Mouse (Mus musculus) mature B cell (primary cell): ENCODE measurements around the gene Dnal1.

Experiments used
- in situ Hi-C: fragments of 300-500 bp; cut with MboI; formaldehyde crosslinking; loops from 2 replicates; pipeline ENCODE4 v1.14.3; 2019

Gene Dnal1

DNA sequence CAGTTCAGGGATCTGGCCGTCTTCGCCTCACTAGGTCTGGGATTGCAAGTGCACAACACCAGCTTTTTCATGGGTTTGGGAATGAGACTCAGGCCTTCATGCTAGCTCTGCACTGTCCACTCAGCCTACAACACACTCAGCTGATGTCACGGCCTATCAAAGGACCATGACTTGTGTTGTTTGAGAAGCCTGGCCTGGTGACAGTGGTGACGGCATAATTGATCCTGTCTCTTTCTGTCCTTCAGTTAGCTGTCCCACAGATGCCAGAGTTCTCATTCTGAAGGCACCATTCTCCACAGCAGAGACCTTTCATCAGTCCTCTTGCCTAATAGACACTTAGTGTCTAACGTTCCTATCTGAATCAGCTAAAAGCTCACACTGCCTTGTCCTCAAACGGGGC, 14.4 kb downstream of the Dnal1 start:
- in situ Hi-C loops: no loop called here

DNA sequence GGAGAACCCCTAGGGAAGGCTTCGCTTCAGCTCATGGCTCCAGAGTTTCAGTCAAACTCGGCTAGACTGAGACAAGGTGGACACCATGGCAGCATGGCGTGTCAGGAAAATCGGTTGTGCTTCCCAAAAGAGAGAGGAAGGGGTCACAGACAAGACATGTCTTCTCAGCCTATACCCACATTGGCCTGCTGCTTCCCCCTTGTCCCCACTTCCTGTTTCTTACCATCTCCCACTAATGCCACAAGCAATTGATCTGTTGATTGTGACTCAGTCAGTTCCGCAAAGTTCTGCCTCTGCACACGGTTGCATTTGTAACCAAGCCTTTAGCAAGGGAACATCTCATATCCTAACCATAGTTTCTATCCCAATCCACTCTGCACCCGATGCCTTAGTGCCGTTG, 15.8 kb downstream of the Dnal1 start:
- in situ Hi-C loops: no loop called here

DNA sequence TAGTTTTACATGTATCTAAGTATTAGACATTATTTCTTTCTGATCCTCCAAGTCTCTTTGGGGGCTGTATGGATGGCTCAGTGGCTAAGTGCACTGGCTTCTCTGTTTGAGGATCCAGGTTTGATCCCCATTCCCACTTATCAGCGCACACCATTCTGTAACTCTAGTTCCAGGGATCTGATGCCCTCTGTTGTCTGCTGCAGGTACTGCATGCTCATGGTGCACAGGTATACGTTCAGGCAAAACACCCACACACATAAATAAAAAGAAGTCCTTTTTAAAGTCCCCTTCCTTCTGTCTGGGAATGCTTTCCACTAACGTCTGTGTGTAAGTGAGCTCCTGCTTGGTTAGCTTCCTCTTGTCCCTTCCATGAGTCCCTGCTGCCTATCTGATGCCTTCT, 18.1 kb downstream of the Dnal1 start:
- in situ Hi-C loops: no loop called here

DNA sequence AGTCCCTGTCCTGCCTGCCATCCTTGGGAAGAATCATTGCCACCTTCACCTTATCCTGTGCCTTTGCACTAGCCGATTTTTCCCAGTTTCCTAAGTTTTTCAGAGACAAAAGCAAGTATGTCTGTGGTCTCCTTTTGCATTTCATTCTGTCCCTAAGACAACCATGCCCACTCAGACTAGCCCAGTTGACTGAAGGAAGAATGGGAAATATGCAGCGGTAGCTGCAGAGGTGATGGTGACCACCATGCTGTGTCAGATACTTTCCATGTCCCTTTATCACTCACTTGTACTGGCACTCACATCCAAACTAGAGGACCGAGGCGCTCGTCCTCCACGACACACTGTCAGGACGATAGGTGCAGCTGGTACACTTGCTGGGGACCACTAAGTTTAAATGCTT, 23.0 kb downstream of the Dnal1 start:
- in situ Hi-C loops: no loop called here

DNA sequence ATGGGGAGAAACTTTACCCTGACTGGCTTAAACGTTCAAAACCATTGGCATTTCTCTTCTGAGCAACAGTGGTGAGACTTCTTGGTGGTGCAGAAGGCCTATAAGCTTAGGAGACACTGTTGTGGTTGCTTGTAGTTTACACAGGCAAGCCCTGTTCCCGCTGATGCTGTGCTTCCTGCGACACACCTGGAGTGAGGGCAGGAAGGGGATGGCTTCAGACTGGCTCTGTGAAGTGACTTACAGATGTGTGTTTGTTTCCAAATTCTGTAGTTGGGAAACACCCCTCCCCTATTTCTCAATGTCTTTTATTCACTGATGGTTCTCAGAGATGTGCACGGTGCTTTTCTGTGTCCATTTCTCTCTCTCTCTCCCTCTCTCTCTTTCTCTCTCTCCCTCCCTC, 26.0 kb downstream of the Dnal1 start:
- in situ Hi-C loops: no loop called here

DNA sequence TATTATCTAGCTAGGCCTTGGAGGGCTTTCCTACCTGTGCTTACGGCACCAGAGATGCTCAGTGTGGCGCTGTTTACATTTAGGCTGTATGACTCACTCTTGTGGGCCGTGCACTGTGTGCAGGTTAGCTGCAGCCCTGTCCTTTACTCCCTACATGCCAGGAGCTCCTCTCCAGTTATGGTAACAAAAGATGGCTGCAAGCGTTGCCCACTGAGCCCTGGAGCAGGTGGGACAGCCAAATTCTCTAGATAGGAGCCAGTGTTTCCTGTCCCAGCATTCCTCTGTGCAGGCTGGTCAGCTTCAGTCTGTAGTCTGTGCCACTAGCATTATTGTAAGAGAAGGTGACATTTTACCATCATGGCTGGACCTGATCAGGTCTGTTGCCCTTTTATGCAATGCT, 27.1 kb downstream of the Dnal1 start:
- in situ Hi-C loops: no loop called here

DNA sequence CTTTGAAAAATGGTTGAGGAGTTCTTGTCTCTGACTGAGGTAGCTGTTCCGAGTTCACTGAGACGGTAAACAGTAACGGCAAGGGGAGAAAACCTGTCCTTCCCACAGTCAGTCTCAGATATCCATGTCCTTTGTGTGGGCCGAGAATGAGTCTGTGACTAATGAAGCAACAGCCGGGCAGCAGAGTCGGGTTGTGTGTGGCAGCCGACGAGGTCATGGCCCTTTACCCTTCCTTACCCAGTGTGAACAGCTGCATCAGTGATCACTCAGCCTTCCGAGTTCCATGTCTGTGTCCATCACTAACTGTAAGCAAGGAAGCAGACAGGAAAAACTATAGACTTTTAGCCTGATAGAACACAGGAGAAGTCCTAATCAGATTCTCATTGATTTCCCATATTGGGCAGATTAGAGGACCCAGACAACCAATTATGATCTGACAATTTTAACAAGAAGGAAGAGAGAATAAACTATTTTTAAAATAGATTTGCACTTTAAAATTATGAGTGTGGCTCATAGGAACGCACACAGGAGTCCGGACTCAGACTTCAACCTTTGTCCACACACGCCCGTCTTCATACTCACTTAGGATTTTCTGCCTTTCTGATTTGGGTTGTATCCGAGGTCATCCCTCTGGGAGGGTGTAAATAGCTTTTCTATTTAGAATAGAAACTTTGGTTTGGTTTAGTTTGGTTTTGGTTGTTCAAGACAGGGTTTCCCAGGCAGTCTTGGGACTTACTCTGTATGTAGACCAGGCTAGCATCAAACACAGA, 28.3 kb downstream of the Dnal1 start:
- in situ Hi-C loops: no loop called here

DNA sequence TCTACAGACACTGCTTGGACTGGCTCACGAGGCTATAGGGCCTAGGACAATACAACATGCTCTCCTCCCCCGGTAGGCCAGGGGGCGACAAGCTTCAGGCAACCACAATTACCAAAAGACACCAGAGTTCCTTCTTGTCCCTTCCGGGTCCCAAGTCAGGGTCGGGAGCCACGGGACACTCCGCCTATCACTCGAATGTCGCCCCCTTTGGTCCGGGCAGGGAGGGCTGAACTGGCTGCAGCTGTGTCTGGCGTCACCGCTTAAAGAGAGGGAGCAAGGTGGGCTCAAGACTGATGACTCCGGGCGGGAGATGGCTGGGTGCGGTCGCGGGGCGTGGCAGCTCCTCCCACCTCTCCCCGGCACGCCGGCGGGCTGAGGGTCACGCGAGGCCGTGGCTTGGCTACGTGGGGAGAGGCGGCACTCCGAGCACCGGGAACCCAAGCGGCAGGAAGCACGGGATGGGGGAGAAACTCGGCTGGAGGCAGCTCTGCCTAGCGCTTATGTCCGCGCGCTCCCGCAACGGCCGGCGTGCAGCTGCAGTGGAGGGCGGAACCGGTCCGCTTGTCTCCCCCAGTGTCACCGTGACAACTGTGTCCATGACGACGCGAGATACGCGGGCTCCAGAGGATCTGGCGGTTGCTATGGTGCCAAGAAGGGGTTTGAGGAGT, 33.9 kb downstream of the Dnal1 start, which contains the start of gene Pnma1:
TSS of gene Pnma1 (minus strand) at position 536 of the 668 bp plus-strand sequence.
- in situ Hi-C loops: no loop called here

DNA sequence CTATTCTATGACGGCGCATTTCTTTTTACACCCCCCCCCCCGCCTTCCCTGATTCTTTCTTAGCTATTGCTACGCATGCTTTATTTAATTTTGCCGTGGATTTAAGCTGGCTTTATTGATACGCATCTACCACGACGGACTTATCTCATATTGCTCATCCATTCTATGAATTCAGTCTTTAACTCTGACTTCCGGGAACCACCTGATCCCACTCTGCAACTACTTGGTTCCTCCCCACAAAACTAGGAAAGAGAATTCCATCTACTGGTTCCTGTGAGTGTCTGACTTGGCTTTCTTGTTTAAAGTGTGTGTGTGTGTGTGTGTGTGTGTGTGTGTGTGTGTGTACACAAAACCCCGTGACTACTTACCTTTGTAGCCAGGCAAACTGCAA, 34.5 kb downstream of the Dnal1 start:
- in situ Hi-C loops: no loop called here

DNA sequence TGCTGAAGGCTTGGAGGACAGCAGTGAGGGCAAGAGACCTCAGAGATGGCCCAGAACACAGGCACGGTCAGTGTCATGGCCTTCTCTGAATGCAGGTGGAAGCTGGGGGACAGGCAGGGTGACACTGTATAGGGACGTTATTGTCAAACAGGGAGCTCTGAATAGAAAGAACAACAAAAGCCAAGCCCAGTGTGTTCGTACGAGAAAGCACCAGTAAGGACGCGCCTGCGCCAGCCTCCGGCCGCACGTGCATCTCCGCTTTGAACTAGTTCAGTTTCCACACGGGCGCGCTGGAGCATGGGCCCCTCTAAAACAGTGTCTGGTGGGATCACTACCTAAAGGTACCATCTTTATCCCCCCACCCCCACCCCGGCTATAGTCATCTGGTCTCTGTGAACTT, 35.8 kb downstream of the Dnal1 start:
- in situ Hi-C loops: no loop called here

DNA sequence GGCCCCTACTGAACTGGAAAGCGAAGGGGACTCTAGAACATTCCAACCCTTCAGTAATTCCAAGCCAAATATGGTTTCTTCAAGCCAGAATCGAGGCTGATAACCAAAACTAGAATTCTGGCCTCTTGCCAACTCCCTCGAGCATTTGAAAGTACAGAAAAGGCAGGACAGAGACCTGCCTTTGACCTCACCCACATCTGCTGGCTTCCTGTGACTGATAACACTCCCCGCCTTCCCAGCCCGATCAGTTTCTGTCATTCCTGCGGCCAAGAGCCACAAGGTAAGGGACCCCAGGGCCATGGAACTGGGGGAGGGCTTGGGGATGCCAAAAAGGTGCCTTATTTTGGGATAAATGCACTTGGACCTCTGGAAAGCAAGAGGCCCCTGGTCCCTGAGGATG, 36.8 kb downstream of the Dnal1 start:
- in situ Hi-C loops: no loop called here

DNA sequence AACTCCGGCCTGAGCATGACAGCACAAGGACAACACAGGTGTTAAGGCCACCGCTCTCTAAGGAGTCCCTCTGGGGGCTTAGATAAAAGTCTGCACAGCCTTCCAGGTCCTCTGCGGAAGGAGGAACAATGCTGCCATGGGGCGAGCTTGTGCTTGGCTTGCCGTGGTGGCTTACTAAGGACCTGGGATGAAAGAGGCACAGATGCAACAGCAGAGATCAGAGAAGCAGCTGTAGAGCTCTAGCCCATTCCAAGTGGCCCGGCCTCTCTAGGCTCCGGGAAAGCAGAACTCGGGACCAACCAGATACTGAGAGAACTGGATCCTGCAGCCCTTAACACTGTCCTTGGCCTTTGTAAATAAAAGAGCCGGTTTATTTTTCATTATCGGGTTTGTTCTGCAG, 37.7 kb downstream of the Dnal1 start:
- in situ Hi-C loops: no loop called here

DNA sequence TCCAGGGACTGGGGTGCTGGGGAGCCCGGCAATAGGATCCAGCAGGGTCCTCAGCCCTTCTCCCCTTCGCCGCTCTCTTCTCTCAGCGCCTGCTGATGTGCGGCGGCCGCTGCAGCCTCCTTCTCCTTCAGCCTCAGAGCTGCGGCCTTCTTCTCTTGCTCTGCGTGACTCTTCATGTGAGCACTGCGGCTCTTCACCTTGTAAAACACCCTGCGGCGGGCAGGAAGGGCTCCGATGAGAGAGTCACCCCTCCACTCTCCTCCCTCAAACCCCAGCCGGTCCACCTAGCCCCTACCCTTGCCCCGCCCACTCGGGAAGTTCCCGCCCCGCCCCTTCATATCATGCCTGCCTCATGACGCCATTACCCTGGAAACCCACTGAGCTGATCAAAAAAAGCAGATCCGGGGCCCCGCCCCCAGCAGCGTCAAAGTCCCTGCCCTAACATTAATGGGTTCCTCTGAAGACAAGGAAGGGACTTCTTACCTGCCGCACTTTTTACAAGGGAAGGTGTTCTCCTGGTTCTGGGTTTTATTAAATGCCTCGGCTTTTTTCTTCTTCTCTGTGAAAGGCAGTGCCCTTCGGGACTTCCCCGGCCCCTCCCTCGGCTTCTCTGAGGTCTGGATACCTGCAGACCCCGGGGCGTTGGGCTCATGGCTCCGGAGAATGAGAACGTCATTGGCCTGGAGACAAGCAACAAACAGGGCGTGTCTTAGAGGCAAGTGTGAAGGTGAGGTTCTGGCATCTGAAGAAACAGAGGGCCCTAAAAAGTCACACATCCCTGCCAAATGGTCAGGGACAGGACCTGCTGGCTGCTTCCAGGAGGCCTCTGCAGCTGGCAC, 38.4 kb downstream of the Dnal1 start:
- in situ Hi-C loops: no loop called here

DNA sequence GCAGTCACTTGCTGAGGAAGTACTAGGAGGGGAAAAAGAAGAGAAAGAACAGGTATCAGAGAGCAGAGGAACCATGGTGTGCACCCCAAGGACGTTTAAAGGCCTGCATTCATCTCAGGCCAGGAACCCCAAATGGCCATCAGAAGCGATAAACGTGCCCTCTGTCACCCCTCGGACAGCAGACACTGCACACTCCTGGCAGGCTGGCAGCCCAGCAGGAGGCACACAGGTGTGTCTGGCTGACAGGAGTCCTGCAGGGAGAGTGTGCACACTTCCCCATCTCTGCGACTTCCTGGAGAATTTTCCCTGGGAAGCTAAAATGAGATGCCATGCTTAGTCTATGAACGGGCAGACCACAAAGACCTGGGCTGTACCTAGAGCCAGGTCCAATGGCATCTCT, 39.2 kb downstream of the Dnal1 start:
- in situ Hi-C loops: no loop called here

DNA sequence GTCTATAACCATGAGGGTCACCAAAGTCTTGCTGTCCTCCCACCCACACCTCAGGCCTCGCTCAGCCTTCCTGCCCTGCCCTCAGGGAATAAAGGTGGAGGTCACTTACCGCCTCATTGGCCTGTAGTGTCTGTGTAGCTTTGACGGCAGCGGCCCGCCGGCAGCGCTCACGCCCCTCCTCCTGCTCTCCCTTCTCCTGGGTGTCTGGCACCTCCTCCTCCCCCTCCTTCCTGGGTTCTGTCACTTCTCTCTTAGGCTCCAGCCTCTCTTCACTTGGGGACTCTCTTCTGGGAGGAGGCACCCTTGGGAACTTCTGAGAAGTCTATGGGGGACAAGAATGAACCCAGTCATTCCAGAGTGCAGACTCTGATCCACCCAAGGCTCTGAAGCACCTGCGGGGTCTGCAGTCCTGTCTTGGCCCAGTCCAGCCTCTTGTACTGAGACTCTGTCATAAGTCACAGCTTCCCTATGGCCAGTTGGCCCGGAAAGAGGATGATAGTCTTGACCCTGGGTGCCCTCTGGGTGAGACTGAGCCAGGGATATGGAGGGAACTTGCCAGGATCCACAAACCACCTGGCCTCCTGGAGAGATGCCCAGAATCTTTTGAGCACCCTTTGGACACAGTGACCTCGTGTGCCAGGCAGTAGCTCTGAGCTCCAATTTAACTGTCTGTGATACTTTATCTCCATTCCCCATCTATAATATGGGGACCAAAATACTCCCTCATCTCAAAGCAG, 40.8 kb downstream of the Dnal1 start:
- in situ Hi-C loops: no loop called here

DNA sequence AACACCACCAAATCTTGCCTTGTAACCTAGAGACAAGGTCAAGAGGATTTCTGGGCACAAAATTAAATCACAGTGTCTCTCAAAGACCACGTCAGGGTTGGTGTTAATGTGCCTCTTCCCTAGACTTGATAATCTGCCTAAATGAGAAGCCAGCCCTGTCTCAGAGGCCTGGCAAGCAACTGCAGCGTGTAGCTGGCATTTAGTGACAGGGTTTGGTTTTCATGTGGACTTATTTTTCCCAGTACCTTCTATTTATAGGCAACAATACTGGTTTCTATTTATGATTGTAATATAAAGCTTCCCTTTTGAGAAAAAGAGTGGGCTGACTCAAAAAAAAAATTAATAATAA, 41.3 kb downstream of the Dnal1 start:
- in situ Hi-C loops: no loop called here

DNA sequence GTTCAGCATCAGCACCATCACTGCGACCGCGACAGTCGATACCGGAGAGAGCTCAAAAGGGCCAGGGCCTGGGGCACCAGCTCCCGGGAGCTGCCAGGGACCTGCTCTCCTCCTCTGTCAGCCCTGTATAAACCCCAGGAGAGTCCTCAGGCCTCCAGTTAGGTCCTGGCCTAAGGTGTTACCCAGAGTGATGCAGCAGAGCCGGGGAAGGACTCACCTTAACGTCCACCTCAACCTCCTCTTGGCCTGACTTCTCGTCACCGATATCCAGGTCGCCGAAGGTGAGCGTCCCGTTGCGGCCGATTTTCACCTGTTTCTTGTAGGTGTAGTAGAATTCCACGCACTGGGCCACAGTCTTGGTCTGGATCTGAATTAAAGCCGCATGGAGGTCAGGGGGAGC, 42.0 kb downstream of the Dnal1 start:
- in situ Hi-C loops: no loop called here

DNA sequence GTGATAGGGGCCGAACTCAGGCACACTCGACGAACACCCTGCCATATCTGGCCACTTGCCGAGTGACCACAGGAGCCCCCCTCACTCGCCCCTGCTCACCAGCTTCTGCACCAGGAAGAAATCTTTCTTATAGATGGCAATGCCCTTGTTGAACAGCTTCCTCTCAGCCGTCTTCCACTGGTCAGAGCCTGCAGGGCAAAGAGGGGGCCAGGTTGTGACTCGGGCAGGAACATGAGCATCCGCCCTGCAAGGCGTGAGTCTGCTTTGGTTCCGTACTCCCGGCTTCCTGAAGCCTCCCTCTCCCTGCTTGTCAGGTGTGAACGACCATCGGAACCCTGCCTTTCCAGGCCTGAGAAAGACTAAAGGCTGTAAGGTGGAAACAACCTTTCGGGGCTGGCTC, 44.0 kb downstream of the Dnal1 start:
- in situ Hi-C loops: no loop called here

DNA sequence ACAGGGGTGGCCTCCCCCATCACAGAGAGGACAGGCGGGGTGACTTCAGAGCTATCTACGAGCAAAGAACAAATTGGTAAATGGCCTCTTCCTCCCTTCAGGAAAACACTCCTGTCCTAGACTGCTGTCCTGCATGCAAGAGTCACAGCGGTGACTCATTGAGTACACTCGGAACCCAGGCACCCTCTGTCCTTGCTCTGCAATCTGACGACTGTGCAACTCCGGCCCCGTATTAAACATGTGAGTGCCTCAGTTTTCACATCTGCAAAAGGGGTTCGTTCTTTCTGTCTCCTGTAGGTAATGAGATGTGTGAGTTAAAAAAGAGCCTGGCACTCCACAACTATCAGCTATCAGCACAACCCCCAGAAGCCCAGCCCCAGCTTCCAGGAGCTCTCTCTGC, 46.3 kb downstream of the Dnal1 start:
- in situ Hi-C loops: no loop called here

DNA sequence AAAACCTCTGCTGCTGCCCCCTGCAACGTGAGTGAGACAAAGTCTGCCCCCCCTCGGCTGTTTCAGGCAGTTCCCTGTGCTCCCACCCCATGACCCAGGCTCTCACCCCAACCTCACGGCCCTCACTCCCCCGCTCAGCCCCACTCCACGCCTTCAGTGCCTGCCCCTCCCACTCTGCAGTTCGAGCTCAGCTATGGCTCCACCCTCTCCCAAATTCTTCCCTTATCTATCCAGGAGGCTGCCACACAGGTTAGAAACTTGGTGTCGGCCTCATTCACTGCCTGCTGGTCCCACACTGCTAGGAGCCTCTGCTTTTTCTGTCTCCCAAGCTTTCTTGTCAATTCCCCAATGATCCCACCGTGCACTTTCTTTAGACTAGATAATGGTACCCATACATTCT, 47.0 kb downstream of the Dnal1 start:
- in situ Hi-C loops: no loop called here

DNA sequence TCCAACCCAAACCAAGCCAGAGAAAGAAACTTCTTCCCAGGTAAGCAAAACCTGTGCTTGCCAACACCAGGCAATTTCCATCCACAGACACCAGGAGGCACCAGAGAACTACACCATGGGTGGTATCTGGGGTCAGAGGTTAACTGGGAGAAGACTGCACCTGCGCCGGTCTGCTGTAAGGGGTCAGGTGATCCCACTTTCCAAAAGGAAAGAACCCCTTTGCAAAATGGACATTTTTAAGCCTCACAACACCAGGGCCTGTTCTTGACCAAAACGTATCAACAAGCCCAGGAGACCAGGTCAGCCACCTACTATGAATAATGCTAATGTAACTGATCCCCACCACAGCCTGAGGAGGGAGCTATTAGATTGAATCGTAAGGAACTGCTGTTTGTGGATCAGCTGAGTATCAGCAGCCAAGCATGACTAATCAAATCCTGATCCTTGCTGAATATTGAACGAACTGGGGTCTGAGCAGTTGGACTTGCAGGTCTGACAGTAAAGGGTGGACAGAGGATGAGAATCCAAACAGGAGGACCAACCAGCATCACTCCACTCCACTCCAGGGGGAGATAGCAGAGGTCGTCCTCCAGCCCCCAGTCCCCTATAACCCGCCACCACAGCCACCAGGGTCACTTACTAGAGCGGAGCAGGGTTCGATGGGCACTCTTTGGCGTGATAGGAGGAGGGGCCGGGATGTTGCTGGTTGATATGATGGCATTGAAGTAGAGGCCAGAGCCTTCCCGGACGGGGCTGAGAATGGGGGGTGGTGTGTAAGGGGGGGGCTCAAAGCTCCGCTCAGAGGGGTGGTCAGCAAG, 47.7 kb downstream of the Dnal1 start:
- in situ Hi-C loops: no loop called here
